Mouse (Mus musculus) embryo, embryonic 9.5 days (tissue): ENCODE measurements around the gene Fam83f.
"Not testable (repeated sequence)": the region's sequence is repeated elsewhere in the genome, so short reads cannot be mapped to it uniquely, and the experiment has no call there.

Experiments used
- DNase-seq: peaks from one replicate; pipeline ENCODE4 v3.0.0-alpha.2; 2017; ENCODE audit errors: extremely low spot score

Gene Fam83f

GRCm38 (mm10) chr15:80705828-80706549, 34.3 kb downstream of the Fam83f start:
- DNase-seq: peak; percentile 78

GRCm38 (mm10) chr15:80706596-80706995, 34.9 kb downstream of the Fam83f start:
- DNase-seq: no peak

DNA sequence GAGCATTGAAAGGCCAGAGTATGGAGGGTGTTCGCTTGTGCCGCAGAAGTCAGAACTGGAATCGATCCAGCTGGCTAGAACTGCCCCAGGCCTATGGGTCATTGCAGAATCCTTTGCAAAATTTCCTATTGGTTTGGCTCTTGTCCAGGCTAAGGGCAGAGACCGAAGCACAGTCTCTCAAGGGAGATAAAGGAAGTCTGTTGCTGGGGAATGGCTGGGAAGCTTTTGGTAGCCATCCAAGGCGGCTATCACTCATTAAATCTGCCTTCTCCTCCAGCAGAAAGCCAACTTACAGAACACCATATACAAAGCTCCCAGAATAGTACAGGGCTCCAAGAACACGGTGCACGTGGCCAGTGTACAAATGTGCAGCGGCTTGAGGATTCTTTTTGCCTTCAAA, 35.4 kb downstream of the Fam83f start:
- no peak for DNase-seq

- no peak for DNase-seq
These were observed 37.9 kb downstream of the Fam83f start for GRCm38 (mm10) chr15:80709593-80709992.

DNA sequence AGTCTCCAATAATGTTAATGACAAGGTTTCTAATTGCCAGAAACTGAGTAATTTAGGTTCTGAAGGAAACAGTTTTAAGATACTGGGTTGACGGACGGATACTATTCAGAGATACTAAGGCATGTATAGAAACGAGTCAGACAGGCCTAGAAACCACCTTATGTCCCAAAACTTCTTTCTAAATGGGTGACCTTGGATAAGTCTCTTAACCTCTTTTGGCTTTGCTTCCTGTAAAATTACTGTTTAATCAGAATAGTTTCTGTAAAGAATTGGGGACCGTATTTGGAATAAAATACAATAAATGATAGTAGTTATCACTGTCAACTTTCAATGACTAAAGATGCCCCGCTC, 38.6 kb downstream of the Fam83f start:
- no peak for DNase-seq

DNA sequence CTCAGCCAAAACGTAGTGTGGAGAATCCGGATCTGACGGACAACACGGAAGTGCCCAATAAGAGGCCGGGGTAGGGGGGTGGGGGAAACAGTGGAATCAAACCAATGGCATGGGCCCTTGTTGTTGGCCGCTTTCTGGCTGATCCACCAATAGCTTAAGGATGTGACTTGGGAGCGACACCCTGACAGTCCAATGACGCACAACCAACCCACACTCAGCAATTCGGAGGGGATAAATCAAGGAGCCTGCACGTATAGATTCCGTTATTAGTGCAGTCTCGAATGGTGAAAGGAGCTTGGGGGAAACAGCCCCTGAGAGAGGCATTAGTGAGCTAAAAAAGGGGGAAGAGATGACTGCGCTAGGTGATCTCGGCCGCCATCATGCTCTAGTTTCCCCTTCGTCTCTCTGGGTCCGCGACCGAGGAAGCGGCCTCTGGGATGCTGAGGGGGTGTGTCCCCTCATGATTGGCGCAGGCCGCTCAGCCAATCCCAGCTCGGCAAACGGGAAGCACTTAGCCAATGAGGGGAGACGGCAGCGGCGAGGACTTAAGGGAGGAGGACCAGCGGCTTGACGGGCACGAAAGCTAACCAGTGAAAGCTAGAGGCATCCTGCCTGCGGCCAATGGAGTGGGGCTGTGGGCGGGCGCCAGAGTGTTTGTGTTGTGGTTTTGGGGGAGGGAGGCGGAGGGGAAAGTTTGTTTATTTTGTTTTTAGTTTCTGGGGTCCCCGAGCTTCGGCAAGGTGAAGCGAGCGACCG, 39.1 kb downstream of the Fam83f start, which contains the start of gene Tnrc6b:
TSS of gene Tnrc6b (plus strand) at position 706 of the 756 bp plus-strand sequence.
- peak; percentile 96 for DNase-seq

DNA sequence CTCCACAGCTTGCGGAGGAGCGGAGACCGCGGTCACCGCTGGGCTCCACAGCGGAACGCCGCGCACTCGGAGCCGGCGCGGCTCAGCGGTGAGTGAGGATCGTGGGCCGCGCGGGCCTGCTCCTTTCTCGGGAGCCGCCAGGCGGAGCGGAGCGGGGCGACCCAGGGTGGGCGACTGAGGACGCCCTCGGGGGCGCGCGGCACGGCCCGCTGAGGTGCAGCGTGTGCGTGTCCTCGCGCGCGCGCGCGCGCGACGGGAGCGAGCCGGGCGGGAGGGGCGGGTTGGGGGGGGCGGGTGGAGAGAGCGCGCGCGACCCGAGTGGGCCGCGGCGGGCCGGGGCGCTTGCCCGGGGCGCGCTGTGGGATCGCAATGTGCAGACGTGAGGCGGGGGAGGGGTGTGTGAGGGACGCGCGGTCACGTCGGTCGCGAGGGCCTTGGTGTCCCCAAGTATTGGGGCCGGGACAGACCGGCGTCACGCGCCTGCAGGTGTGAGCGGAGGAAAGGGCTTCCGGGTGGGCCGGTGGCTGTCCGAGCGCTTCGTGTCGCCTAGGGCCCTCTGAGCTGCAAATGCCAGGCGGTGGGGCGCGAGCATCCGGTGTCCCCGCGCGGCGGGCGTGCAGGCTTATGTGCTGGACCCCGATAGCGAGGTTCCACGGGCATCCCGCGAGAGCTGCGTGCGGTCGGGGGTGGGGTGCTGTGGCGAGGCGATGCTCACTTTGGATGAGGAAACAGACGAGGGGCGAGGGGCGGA, 39.9 kb downstream of the Fam83f start:
- DNase-seq: peak; percentile 52

DNA sequence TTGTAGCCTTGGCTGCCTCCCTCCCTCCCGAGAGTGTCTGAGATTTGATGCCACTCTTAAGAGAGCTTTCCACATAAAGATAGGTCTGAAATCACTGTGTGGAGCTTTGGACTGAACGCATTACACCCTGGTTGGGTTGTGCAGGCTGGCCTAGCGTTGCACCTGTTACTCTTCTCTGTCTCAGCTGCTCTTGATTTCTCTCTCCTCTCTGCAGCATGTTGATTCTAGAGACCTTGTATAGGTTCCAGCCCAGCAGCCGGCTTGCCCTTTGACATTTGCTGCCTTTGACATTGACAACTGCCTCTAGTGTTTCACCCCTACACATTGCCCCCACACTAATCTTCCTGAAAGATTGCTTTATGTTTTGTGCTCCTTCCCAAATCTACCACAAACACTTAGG, 42.7 kb downstream of the Fam83f start:
- DNase-seq: no peak

DNA sequence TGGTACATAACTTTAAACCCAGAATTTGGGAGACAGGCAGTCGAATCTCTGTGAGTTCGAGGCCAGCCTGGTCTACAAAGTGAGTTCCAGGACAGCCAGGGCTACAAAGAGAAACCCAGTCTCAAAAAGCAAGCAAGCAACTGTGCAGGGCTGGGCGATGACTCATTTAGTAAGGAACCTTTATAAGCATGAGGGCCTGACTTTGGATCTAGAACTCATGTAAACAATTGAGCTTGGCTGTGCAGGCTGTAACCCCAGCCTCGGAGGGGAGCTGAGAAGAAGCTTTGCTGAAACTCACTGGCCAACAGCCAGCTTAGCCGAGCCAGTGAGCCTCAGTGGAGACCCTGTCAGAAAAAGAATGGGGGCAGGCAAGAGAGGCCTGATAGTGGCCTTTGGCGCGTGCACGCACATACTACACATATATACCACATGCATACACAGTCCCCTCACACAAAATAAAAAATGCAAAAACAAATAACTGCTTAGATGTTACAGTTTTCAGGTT, 45.0 kb downstream of the Fam83f start:
- no peak for DNase-seq

- no peak for DNase-seq
These were observed 45.8 kb downstream of the Fam83f start for GRCm38 (mm10) chr15:80717431-80717830.

GRCm38 (mm10) chr15:80720249-80720648, 48.6 kb downstream of the Fam83f start:
- no peak for DNase-seq

DNA sequence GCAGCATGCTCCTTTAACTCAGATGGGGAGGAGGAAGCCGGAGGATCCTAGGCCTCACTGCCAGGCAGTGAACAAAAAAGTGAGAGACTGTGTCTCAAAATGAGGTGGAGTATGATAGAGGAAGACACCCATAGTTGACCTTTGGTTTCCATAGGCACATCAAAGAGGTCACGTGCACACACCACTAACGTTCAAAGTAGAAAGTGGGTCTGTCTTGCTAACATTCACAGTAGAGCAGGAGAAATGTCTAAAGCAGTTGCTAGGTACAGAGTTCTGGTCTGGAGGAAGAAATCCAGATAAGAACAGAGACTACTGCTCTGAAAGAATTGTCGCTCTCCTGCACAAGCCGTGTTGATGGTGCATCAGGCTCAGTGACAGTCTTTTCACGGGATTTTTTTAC, 50.2 kb downstream of the Fam83f start:
- no peak for DNase-seq

- no peak for DNase-seq
These were observed 50.7 kb downstream of the Fam83f start for GRCm38 (mm10) chr15:80722366-80722765.

- DNase-seq: no peak
These were observed 57.8 kb downstream of the Fam83f start for GRCm38 (mm10) chr15:80729477-80729876.

GRCm38 (mm10) chr15:80731043-80731442, 59.4 kb downstream of the Fam83f start:
- no peak for DNase-seq

DNA sequence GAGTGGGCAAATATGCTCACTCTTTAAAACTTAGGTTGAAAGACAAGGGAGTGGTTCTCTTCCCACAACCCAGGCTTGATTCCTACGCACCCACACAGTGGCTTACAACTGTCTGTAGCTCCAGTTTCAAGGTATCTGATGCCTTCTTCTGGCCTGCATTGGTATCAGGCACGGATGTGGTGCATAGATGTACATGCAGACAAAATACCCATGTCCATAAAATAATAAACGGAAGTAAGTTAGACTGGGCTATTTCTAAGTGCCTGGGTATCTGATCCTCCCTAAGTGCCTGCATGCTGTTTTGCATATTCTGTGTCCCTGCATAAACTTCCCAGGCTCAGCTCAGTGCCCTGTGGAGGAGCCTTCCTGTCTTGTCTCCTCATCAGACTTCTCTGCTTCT, 59.9 kb downstream of the Fam83f start:
- DNase-seq: no peak

GRCm38 (mm10) chr15:80732266-80733030, 60.8 kb downstream of the Fam83f start:
- DNase-seq: no peak

DNA sequence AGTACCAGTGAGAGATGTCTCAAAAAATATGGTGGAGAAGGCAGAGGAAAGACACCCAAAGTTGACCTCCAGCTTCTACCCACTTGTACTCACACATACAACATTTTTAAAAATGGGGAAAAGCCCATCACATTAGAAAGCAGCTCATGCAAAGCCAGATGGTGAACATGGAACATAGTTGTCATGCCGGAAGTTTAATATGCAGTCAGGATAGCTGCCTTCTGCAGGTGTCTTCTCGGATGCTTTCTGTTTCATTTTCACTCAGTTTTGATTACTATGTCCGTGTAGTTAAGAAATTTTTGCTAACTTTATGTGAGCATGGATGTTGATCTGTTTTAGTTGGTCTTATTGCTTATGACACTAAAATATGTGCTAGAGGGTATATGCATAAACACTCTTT, 63.7 kb downstream of the Fam83f start:
- DNase-seq: no peak

DNA sequence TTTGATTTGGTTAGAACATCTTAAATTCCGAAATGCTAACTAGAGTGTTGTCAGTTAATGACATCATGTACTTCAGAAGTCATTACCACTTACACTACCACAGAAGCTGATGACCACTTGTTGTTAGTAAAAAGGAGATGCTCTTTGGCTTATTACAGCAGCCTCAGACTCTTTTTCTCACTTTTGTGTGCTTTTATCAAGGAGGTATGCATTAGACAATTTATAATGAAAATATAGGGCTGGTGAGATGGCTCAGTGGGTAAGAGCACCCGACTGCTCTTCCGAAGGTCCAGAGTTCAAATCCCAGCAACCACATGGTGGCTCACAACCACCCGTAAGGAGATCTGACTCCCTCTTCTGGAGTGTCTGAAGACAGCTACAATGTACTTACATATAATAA, 64.1 kb downstream of the Fam83f start:
- DNase-seq: not testable (repeated sequence)

DNA sequence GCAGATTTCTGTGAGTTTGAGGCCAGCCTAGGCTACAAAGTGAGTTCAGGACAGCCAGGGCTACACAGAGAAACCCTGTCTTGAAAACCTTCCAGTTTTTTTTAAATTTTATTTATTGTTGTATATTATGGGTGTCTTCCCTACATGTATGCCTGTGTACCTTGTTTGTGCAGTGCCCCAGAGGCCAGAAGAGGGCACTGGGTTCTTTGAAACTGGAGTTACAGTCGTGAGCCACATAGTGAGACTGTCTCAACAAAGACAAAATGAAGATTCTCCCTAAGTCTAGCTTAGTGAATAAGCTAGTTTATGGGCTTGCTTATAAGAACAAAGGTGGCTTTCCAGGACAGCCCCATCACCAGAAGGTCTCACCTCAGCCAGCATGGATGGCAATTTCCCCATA, 64.9 kb downstream of the Fam83f start:
- no peak for DNase-seq

DNA sequence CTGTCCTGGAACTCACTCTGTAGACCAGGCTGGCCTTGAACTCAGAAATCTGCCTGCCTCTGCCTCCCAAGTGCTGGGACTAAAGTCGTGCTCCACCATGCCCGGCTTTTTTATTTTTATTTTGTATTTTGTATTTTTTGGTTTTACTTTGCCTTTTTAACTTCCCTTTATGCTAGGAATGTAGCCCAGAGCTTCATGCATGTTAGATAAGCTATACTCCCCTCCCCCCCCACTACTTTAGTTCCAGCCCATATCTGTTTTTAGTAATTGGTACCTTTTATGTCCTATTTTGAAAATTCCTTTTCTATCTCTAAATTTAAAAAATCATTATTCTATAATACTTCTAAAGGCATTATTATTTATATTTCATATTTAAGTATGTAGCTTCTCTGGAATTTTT, 66.6 kb downstream of the Fam83f start:
- DNase-seq: no peak

DNA sequence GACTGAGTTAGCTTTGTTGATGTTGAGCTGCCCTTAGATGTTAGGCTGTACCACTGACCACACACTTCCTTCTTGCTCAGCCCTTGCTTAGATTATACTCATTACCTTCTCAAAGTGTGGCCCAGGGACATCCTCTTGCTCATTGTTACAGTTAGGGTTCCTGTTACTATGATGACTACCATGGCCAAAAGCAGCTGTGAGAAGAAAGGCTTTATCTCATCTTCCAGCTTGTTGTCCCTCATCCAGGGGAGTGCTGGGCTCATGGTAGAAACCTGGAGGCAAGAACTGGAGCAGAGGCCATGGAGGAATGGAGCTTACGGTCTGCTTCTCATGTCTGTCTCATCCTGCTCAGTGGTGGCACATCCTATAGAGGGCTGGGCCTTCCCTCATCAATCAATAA, 68.3 kb downstream of the Fam83f start:
- DNase-seq: no peak
